Mouse (Mus musculus) small intestine, adult 2 months (tissue): ENCODE measurements around the gene Sidt2.

Experiments used
- CTCF ChIP-seq: fragments of 200-500 bp; IDR thresholded peaks from 2 replicates; pipeline ENCODE4 v1.5.1; 2012; ENCODE audit warnings: low read depth, mild to moderate bottlenecking, control low read depth, inconsistent platforms, low read length, moderate library complexity, mixed read lengths; ENCODE audit not compliant: insufficient replicate concordance, insufficient read length; ENCODE audit errors: extremely low read depth
- POLR2A ChIP-seq: fragments of 200-500 bp; IDR thresholded peaks from 2 replicates; pipeline ENCODE4 v1.6.1; 2012; ENCODE audit warnings: low read depth, mild to moderate bottlenecking, control low read depth, inconsistent platforms, low read length, moderate library complexity

GRCm38 (mm10) chr9:45958851-45959250, 3.8 kb upstream of the Sidt2 start:
- no peak for TF ChIP-seq CTCF
- no peak for TF ChIP-seq POLR2A
